Comparison of ENCODE assay signal across 8 mouse cellular contexts in the genomic region with DNA sequence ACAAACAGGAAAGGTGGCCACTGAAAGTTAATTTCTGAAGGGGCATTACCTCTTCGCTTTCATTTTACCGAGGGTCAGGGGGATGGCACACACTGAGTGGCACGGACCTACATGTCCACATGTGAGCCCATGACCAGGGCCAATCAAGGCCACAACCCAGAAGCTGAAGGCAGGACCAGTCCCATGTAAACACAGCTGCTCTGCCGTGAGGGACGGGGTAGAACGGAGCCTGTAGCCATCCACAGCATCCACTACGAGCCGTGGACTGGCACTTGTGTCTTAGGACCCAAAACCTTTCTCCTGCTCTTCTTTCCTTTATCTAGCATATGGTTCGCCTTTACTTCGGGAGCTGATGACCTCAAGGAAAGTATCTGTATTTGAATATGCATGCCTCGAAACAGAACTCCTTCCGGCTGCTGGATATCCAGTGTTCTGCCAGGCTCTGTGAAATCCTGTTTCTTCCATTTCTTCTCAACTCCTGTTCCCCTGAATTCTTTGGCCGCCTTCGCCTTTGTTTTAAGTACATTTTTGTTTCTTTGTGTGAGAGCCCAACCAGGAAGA.
DNase-seq lines count a peak whose midpoint lies in the region; ATAC-seq and TF ChIP-seq lines count a peak whose summit lies in the region.
"Had no signal": no experiment of that assay in that cellular context is flagged by ENCODE, and none has a peak within 500 bp of the region (broad histone marks: within the 10 kb centered on the region; RNA-seq: fewer than 3 reads in every experiment).

No protein-coding gene starts in this region.

- peaks cover 18% of the 10 kb centered on the region; the same call in 1 of the 2 replicates for H3K4me1 ChIP-seq in liver, embryonic 11.5 days (replicated peaks; ENCODE audit: control insufficient read depth, insufficient read depth, low read length)
- H3K4me1 ChIP-seq in forebrain, embryonic 15.5 days: peaks cover 30% of the 10 kb centered on the region
- H3K4me1 ChIP-seq in liver, embryonic 14.5 days (replicated peaks; ENCODE audit: control insufficient read depth in 2 of 2, insufficient read depth in 2 of 2, low read length in 1 of 2): peaks cover 6 to 23% of the 10 kb centered on the region in 2 experiments
- H3K4me1 ChIP-seq in stomach, embryonic 15.5 days: peaks cover 25% of the 10 kb centered on the region

- H3K27me3 ChIP-seq in liver, embryonic 11.5 days (replicated peaks; ENCODE audit: control insufficient read depth, insufficient read depth, low read length): no peaks in the 10 kb centered on the region
- no peaks in the 10 kb centered on the region for H3K27me3 ChIP-seq in forebrain, embryonic 15.5 days
- H3K27me3 ChIP-seq in liver, embryonic 14.5 days (ENCODE audit: control insufficient read depth, insufficient read depth, low read length): no peaks in the 10 kb centered on the region
- no peaks in the 10 kb centered on the region for H3K27me3 ChIP-seq in stomach, embryonic 15.5 days (replicated peaks)

- no peak overlapping the region for H3K9ac ChIP-seq in liver, embryonic 11.5 days (ENCODE audit: low read depth, low read length)
- H3K9ac ChIP-seq in forebrain, embryonic 15.5 days (replicated peaks): no peak overlapping the region
- H3K9ac ChIP-seq in liver, embryonic 14.5 days (replicated peaks): no peak overlapping the region
- no peak overlapping the region for H3K9ac ChIP-seq in stomach, embryonic 15.5 days

- peak overlapping the region; percentile 41 for H3K4me2 ChIP-seq in liver, embryonic 11.5 days
- H3K4me2 ChIP-seq in forebrain, embryonic 15.5 days (replicated peaks): no peak overlapping the region
- H3K4me2 ChIP-seq in liver, embryonic 14.5 days (ENCODE audit: low read depth): peak overlapping the region; percentile 37
- H3K4me2 ChIP-seq in stomach, embryonic 15.5 days: peak overlapping the region; percentile 40; the same call in 1 of the 2 replicates

- no peak for TF ChIP-seq EP300 in liver, embryonic 14.5 days (IDR thresholded peaks at IDR 0.05; ENCODE audit: low read depth)

- 0 out of 2 replicates have a peak overlapping the region, but pooled peaks have one; percentile 8 for H3K27ac ChIP-seq in liver, embryonic 11.5 days (ENCODE audit: low read depth, low read length)
- H3K27ac ChIP-seq in forebrain, embryonic 15.5 days (replicated peaks): peak overlapping the region; percentile 92
- no peak overlapping the region for H3K27ac ChIP-seq in liver, embryonic 14.5 days
- H3K27ac ChIP-seq in stomach, embryonic 15.5 days: peak overlapping the region; percentile 87

- WGBS in liver, embryonic 11.5 days: 69% methylated on average over 14 of the region's 14 CpGs
- WGBS in forebrain, embryonic 15.5 days: 57% methylated on average over 14 of the region's 14 CpGs
- 70% methylated on average over 14 of the region's 14 CpGs for WGBS in liver, embryonic 14.5 days (ENCODE audit: insufficient replicate concordance)
- 50% methylated on average over 14 of the region's 14 CpGs for WGBS in stomach, embryonic 15.5 days

- no peak for TF ChIP-seq CTCF in liver, embryonic 14.5 days (IDR thresholded peaks at IDR 0.05; ENCODE audit: low read depth)

- ATAC-seq in liver, embryonic 11.5 days (replicated peaks; ENCODE audit: low FRiP score): no peak
- no peak for ATAC-seq in forebrain, embryonic 15.5 days (replicated peaks)
- ATAC-seq in liver, embryonic 14.5 days (ENCODE audit: insufficient read depth): no peak
- ATAC-seq in stomach, embryonic 15.5 days (ENCODE audit: insufficient read depth, low FRiP score, low read depth): no peak
- ATAC-seq: activated CD4-positive, CD25-positive, alpha-beta regulatory T cell, adult 4 months had no signal

- no peak overlapping the region for H3K4me3 ChIP-seq in liver, embryonic 11.5 days (ENCODE audit: low read depth, low read length)
- no peak overlapping the region for H3K4me3 ChIP-seq in forebrain, embryonic 15.5 days
- no peak overlapping the region for H3K4me3 ChIP-seq in liver, embryonic 14.5 days (ENCODE audit: insufficient read depth in 1 of 2, low read depth in 2 of 2, low read length in 2 of 2)
- no peak overlapping the region for H3K4me3 ChIP-seq in stomach, embryonic 15.5 days (replicated peaks)

- no peak for DNase-seq in liver, embryonic 11.5 days (ENCODE audit: low spot score)
- no peak for DNase-seq in liver
- DNase-seq in liver, embryonic 14.5 days (ENCODE audit: low read depth in 3 of 3, low spot score in 3 of 3): no peak
- no peak for DNase-seq in urinary bladder, postnatal 4 days (ENCODE audit: low spot score in 2 of 2)
- no peak for DNase-seq in adrenal gland, postnatal 10 days

- no peaks in the 10 kb centered on the region for H3K9me3 ChIP-seq in liver, embryonic 11.5 days (ENCODE audit: control insufficient read depth, low read length)
- no peaks in the 10 kb centered on the region for H3K9me3 ChIP-seq in forebrain, embryonic 15.5 days
- H3K9me3 ChIP-seq in liver, embryonic 14.5 days (ENCODE audit: control insufficient read depth, low read length): no peaks in the 10 kb centered on the region
- H3K9me3 ChIP-seq in stomach, embryonic 15.5 days: no peaks in the 10 kb centered on the region

- no peaks in the 10 kb centered on the region for H3K36me3 ChIP-seq in liver, embryonic 11.5 days (ENCODE audit: control insufficient read depth, insufficient read depth, low read length)
- H3K36me3 ChIP-seq in forebrain, embryonic 15.5 days: no peaks in the 10 kb centered on the region
- H3K36me3 ChIP-seq in liver, embryonic 14.5 days (replicated peaks; ENCODE audit: control insufficient read depth, insufficient read depth, low read depth): no peaks in the 10 kb centered on the region
- no peaks in the 10 kb centered on the region for H3K36me3 ChIP-seq in stomach, embryonic 15.5 days
